Mouse (Mus musculus) right cerebral cortex, postnatal 36 days (tissue): ENCODE results near the gene Ss18l1.
A peak's percentile ranks its signal among the peaks of the same experiment; 100 is the strongest.

ENCODE experiments used
- DNase-seq, 2 experiments: peaks; one replicate each; pipeline ENCODE4 v3.0.0; 2022; ENCODE audit warnings: low spot score in 2 of 2, mixed read lengths in 1 of 2

Ss18l1 gene

GRCm38 (mm10) chr2:180034753-180035152, 7.6 kb upstream of the Ss18l1 start:
- DNase-seq, result no peak

DNA sequence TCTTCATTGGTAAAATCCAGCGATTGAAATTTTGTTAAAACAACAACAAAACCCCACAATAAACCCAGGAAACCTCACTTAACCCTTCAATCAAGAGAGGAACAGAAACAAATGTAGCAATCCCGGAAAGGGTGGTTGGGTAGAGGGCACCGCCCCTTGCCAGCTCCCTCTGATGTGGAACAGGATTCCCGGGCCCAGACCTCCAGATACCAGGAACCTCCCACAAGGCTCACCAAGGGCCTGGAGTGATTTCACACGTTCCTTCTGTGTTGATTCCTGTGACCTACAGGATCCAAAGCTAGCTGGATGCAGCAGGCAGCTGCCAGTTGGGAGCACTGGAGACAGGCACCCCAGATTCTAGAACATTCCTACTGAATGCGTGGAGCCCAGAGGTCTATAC, 1.9 kb upstream of the Ss18l1 start:
- DNase-seq, result no peak

GRCm38 (mm10) chr2:180041577-180042255, 593 bp upstream of the Ss18l1 start:
- peak; percentile 30 to 50 for DNase-seq

- DNase-seq, result peak; percentile 57 to 60
Measured at GRCm38 (mm10) chr2:180042858-180043515, 678 bp downstream of the Ss18l1 start.

GRCm38 (mm10) chr2:180045283-180045682, 3.0 kb downstream of the Ss18l1 start:
- DNase-seq, result no peak

- no peak for DNase-seq
Measured at GRCm38 (mm10) chr2:180047580-180047979, 5.3 kb downstream of the Ss18l1 start.

- peak; percentile 59 to 71 for DNase-seq
Measured at GRCm38 (mm10) chr2:180047980-180048635, 5.8 kb downstream of the Ss18l1 start.

DNA sequence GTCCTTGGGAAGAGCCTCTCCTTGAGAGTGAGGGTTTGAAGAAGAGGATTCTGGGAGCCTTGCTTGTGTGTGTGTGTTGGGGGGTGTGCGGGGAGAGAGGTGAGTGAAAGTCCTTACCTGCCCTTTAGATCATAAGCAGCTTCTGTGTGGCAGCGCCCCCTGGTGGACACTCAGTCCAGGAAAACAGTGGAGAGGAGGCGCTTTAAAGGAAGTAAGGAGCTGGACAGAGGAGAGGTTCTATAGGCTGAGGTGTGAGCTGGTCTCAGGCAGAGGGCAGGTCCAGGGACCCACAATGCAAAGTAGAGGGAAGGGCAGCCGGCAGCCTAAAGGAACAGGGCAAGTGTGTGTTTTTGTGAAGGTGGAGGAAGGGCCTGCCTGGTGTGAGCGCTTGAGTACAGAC, 8.7 kb downstream of the Ss18l1 start:
- DNase-seq, result peak; percentile 67 to 68

DNA sequence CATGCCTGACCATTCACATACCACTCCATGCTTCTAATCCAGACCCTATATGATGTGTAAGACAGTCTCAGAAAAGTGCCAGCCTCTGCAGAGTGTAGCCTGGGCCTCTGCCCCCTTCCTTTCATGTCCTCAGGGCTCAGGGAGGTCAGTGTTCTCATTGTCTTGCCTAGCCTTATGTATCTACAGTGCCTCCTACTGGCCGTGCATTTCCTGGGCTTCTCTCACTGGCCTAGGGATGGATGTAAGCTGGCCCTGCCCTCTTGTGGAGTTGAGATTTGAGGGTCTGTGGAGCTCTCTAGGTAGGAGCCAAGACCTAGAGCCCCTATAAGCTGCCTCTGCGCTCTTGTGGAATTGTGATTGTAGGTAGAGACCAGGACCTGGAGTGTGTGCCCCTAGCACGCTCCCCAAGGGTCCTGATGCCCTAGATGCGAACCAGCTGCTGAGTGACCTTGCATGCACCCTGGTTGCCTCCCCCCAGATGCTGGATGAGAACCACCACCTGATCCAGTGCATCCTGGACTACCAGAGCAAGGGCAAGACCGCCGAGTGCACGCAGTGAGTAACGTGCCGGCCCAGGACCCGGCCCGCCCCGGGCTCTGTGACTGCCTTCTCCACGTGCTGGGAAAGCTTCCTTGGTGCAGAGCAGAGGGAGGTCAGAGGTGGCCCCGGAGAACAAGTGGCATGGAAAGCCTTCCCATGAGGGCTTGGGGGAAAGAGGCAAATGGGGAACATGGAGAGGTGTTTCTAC, 9.9 kb downstream of the Ss18l1 start:
- no peak for DNase-seq

DNA sequence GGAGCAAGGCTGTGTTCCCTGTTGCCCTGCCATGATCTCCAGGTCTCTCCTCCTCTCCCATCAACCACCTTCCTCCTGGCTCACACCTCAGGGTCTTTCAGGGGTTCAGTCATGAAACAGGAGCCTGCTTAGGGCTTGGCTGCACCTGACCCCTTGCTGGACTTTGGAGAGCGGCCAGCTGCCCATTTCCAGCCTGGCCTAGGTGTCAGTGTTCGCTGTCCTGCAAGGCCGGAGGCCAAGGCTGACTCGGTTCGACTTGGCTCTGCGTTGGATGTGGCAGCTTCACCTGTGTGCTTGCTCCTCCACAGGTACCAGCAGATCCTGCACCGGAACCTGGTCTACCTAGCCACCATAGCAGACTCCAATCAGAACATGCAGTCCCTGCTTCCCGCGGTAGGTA, 10.7 kb downstream of the Ss18l1 start:
- no peak for DNase-seq

DNA sequence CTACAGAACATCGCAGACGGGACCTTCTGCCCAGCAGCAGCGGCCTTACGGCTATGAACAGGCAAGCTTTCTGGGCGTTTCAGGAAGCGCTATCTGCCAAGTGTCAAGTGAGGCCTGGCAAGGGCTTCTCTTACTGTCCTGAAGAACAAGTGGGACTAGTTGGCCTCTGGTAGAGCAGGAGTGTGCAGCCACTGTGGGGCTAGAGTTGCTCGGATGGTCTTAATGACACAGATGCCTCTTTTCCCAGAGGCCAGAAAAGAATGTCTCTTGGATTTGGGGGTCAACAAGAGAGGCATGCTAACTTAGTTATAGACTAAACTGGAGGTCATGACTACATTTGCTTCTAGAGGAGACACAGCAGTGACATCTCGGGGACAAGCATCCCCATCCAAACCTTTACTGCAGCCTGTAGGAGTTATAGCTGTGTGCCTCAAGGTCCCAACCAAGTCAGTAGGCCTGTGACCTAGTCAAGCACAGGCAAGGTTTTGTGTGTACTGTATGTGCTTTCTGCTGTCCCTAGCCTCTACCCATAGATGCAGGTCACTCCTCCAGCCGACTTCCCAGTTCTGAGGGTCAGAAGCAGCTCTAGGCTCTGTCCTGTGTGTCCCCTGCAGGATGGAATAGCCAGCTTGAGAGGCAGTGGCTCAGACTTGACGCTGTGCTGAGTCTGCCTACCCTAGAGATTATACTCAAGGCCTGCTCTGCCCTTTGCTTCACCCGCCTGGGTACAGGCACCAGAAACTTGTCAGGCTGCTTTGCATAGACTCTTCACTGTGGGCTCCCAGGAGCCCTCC, 21.2 kb downstream of the Ss18l1 start:
- no peak for DNase-seq

DNA sequence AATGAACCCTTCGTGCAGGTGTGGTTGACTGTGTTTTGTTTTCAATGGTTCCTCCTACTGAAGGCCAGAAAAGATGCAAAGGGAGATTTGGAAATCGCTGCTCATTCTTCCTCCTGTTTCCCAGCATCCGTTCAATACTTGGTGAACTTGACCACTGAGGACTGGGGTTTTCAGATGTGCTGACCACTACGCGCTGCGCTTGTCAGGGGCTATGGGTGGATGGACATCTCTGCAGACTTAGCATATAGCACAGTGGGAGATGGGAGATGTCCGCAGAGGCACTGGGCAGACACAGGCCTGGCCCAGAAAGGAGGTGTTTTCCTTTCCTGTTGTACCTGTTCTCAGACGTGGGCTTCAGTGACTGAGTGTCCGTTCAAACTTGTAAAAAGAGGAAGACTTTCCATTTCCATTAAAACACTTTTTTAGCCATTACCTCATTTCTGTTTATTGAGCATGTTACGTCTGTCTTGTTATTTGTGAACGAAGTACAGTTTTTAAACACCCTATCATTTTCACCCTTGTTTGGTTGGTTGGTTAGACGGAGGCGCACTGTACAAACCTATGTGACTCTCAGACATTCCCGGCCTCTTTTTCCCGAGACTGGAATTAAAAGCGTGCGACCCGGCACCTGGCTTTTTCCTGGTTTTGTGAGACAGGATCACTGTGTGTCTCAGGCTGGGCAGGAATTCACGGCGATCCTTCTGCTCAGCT, 27.6 kb downstream of the Ss18l1 start:
- no peak for DNase-seq

DNA sequence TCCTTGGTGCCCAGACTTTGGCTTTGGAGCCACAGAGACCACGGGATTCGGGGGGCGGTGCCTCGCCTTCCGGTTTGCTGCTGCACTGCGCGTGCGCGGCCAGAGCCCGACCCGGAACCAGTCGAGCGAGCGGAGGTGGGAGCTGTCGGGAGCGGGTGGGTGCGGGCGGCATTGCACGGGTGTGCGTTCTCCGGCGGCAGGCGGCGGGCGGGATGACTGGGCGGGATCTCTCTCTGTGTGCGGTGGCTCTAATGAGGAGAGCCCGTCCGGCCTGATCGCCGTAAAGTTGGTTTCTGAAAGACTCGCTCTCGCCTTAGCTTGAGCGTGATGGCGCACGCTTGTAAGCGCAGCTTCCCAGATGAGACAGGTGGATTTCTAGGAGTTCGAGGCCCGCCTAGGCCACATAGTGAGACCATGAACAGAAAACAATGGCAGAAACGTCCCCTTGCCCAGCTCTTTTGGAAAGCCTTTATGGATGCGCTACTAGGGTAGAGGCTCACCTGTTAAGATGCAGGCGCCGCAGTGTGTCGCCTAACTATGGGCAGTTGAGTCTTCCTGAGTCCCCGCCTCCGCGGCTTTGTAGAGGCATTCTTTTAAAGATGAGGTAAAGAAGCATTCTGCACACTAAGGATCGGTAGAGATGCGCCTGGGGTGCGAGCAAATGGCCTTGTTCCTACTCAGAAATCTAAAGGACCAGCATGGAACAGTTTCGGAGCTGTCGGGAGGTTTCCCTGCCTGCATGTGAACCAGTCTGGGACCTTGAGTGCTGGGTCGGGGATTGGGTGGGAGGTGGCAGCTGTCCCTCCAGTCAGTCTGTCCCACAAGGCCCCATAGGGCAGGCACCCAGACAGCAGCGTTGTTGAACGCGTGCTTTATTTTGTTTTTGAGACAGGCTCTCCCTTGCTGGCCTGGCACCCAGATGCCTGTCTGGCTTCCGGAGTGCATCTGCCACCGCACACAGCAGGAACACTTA, 28.5 kb downstream of the Ss18l1 start, which contains the start of gene Mtg2:
TSS of gene Mtg2 (plus strand) at position 108 of the 973 bp plus-strand sequence.
- peak; percentile 91 to 93 for DNase-seq

- DNase-seq, result no peak
Measured at GRCm38 (mm10) chr2:180071671-180072070, 29.4 kb downstream of the Ss18l1 start.

DNA sequence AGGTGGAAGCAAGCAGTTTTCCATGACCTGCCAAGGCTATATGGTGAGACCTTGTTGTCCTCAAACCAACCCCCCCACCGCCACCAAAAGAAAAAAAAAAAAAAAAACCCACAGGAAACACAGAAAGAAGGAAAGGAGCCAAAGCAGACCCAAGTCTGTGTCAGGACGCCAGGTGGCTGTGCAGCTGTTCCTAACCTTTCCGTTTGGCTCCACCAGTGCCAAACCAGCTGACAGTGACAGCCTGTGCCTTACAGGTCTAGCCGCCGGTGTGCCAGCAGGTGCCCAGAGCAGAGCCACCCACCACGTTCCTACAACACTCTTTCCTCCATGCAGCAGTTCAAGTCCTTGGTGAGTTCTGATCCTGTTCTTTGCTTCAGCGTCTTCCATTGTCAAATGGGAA, 30.6 kb downstream of the Ss18l1 start:
- DNase-seq, result no peak

DNA sequence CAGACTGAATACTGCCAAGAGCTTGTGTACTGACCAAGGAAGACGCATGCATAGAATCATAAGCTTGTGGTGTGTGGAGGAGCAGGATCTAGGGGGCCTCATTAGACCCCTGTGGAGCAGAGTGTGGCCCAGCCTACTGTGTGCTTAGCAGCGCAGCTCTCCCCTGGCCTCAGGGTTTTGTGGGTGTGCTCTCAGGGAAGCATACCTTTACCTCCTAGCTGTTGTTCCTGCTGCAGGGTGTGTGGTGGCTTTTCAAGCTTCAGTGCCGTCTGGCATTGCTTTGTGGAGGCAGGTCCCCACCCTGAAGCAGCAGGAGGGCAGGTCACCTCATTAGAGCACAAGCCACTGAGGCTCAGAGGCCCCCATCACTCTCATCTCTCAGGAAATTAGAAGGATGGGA, 35.3 kb downstream of the Ss18l1 start:
- DNase-seq, result no peak

- no peak for DNase-seq
Measured at GRCm38 (mm10) chr2:180080680-180081079, 38.4 kb downstream of the Ss18l1 start.

- no peak for DNase-seq
Measured at GRCm38 (mm10) chr2:180083063-180083462, 40.8 kb downstream of the Ss18l1 start.

- no peak for DNase-seq
Measured at GRCm38 (mm10) chr2:180084565-180084964, 42.3 kb downstream of the Ss18l1 start.
